Mouse (Mus musculus) MEL-GATA-1-ER (cell line): ENCODE measurements at regions not wholly inside any gene's neighbourhood (a gene's known extent, or its start where the extent isn't known, plus 50 kb on each side); places are given as distances from the start of the nearest gene placed in this dataset.

ENCODE experiments used
- DNase-seq: peaks from one replicate; pipeline ENCODE4 v3.0.0-alpha.2; 2012; ENCODE audit warnings: low read depth; ENCODE audit errors: extremely low read depth

DNA sequence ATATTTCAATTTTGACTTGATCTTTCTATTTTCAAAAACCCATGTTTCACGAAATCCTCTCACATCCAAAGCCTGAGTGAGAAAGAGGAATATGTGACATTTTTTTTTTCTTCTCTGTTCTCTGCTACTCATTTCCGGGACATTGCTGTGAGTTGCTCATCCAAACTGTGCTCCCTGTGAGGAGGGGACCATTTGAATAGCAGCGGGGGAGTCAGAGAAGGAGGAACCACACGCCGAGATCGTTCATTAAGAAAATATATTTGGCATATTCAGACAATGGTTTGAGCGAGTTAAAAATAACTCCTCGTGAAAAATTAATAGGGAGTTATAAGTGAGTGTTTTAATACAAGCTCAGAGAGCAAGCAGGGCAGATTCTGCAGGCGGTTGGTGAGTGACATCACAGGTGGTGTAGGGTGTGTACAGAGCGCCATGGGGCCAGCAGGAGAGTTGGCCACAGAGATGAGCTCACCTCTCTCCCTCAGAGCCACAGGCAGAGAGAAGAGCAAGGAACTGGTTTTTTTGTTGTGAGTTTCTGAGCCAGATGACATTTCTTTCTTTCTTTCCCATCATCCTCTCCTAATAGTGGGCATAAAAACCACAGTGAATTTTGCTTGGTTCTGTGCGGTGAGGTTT lies 54.4 kb upstream of the Calcoco1 start:
- no peak for DNase-seq

DNA sequence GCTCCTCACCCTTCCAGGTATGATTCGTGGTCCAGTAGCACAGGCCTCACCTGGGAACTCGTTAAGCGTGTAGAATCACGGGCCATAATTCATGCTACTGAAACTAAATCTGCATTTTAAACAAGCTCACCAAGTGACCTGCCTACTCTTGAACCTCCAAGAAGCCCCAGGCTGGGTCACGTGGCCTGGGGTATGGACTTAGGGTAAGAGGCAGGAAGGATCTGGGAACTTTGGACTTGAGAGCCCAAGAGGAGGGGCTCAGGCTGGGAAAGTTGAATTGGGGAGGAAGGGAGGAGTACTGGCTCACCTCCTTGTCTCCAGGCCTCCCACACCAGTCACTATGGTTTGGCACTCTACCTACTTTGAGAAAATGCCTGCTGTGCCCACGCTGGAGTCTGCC lies 58.6 kb upstream of the Calcoco1 start:
- no peak for DNase-seq

DNA sequence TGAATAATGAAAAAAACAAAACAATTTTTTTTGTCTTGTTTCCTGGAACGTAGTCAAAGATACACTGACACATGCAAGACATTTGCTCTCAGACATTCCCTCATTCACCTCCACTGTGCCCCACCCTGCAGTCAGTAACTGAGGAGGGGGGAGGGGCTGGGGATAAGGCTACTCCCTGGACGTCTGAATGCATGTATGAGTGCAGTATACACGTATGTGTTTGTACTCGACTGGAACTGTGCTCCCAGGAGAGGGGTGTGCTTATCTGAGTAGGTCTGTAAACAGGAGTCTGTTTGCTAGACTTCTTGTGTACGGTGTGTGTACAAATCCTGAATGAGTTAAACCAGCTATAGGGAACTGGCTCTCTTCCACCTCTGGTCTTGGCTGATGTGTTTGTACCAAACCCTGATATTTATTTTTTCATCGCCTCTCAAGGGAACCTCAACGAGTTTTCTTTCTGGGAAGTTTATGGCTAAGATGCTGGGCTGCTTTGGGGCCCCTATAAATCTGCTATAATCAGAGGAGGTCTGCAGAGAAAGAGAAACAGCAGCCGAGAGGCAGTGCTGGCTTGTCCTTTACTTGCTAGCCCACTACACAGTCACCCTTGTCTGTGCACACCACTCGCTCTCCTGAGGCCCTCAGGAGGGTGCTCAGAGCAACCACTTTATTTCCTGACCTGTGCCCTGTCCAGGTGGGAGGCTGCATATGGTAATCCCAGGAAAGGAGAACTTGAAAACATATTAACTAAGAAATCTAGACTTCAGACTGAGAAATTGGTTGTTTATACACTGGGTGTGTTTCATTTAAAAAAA lies 61.2 kb upstream of the Calcoco1 start:
- DNase-seq = no peak

DNA sequence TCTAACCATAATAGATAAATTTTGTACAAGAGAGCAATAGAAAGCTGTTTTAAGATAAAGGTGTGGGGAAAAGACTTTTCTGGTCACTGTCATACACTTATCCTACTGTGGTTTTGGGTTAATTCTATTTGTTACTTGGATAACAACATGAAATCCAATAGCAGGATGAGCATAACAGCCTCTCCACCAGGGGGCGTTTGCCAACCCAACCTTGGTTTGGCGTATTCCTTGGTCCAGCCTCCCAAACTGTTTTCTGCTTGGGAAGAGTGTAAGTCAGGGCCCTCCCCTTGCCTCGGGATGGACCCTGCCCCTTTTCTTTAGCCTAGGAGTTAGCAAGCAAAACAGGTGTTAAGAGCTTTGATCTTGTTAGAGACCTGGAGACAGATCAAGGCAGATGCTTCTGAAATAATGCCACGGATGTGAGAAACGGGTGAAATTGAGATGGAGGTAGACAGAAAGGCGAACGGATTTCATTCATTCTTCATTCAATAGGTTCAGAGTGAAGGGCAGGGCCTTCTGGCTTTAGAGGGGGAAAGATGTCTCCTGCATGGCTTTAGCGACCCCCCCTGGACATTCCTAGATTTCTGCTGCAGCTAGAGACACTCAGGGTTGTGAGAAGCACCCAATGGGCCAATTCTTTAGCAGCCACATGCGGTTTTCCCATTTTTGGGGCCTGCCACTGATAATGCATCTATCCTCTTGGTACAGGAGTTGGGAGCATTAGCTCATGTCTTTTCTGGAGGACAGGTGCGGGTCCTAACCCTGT lies 63.3 kb upstream of the Calcoco1 start:
- peak; percentile 54 for DNase-seq

DNA sequence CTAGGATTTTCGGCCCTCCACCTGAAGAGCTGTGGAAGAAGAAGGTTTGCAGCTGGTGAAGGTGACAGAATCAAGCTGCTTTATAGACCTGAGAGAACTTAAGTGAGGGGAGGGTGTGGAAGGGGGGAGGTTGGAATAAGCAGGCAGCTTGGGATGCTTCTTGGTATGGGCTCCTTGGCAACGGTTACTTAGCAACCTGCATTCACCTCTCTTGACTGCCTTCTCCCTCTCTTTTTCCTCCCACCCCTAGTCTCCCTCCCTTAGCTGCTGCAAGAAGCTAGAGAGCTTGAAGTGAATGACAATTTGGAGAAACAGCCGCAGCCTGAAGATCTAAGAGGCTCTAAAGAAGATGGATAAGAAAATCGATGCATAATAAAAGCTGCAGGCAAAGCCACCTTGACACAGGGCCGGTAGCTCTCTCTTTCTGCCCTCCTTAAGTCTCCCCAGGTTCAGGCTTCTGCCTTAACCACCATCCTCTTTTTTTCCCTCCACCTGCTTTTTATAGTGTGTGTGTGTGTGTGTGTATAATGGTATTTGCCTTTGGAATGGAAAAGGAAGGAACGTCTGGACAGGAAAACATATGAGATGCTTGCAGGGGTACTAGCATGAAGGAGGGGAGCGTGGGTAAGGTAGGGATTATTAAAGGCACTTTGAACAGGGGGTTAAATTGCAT lies 67.0 kb upstream of the Calcoco1 start:
- no peak for DNase-seq

DNA sequence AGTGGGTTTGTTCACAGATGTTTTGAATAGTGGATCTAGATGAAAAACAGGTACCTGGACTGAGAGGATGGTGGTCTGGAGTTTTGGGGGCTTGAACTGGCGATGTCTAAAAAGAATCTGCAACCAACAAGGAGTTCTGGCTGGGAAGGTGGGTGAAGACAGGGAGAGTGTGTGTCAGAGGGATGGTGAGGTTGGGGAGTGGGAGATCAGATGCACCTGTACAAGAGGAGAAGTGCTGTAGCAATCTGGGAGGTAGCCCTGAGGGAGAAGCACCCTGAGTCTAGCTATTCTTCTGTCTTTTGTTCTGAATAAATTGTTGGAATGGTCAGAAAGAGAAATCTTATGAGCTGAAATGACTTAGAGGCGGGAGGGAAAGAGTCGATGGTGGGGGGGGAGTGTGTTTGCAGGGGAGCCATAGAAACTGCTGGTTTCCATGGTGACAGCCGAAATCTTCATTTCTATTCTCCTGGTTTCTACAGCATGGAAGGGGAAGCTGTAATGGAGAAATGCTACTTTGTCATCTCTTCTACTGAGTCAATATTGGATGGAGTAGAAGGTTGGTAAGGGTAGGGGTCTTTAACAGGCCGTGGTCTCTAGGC lies 75.1 kb upstream of the Calcoco1 start:
- DNase-seq = no peak

DNA sequence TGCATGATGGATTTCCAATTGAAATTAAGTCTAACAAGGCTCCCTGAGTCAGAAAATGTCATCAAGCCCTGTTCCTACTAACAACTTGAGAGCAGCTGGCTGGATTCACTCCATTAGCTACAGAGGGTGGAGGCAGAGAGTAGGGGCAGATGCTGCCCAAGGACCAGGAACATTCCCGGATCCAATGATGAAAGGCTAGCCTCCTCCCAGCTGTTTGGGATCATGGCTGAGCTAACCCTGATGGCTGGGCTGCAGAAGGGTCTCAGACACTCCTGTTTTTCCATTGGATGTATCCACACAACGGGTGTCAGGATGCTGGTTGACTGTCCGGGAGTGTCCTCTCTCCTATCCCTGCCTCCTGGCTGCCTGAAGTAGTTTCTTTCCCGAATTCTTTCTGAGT lies 78.1 kb upstream of the Calcoco1 start:
- no peak for DNase-seq

DNA sequence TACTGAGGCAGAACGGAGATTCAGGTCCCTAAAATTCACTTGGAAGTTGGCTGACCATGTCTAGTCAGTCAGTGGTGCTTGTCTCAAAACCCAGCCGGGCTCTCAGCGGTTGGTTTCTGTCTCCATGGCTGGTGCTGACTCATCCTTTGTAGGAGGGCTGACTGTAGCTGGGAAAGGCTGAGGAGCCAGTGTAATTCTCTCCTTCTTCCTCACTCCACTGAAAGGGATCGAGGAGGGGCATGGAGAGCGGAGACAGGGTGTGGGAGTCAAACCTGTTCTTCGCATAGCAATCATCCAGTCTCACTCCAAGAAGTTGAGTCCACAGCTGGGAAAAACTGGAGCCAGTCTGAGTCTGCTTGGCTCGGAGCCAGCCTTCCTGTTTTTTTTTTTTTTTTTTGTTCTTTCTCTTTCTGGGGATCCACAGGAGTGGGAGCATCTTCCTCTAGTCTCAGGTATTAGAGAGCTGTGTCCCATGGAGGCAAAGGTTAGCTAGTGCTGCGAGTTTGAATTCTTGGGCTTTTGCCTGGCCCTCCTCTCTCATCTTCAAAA lies 80.4 kb upstream of the Calcoco1 start:
- DNase-seq = no peak

DNA sequence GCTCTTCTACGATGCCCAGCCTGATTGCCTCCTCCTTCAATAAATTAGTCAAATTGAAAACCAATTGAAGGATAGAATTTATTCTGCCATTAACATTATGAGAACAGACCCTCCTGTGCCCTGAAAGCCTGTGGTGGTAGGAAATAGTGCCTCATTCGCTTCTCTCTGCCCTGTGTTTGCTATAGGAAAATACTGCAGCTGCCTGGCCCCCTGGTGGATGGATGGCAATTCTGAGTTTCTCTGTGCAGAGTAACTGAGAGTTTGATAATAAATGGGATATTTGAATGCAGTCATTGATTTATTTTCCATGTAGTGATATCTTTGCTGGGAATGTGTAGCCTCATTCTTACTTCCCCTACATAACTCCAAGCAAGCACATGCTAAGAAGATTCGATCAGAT lies 85.4 kb upstream of the Calcoco1 start:
- DNase-seq = no peak

DNA sequence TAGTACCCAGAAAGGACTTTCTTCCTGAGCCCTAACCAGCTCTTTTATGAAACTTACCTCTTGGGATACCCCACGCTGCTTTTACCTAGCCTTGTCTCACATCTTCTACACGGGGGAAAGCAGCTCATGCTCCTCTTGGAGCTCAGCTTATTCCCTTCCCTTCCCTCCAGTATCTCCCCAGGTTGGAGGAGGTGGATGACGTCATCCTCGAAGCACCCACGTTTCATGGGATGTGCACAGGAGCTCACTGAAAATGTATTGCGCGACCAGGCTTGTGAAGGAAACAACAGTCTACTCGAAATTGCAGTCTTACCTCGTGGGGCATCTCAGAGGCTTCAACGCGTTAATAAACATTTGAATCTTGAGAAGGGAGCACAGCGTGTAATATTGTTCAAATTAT lies 97.2 kb upstream of the Calcoco1 start:
- DNase-seq = no peak

DNA sequence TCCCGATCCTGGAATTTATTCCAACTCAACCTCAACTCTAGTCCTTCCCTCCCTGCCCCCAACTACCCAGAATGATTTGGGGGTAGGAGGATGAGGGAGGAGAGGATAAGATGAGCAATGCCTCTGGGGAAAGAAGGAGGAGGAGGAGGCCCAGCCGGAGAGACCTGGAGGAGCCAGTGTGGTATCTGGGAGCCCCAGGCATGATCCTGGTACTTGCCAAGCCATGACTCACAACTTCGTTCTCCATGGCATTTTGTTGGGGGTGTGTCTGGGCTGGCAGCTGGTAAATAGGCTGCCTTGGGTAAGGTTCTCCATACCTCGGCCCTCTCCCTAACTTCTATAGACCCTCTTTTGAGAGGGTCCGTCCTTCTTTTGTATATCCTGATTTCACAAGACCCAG lies 81.2 kb upstream of the Hoxc13 start:
- no peak for DNase-seq

DNA sequence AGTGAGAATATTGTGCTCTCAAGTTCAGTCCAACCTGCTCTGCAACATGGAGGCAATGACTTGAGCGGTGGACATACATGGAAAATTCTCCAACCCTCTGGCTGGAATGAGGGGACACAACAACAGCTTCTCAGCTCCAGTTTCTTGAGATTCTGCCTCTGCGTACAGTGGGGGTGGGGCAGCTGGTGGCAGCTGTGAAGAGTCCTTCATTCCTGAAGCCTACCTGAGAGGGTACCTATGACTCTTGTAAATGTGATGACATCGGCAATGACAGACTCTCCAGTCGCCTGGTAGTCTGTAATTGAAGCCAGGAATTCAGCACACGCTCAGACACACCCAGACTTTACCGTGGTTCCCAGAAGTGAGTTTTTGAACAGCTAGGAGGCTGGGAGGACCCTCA lies 58.5 kb upstream of the Hoxc13 start:
- DNase-seq = no peak

DNA sequence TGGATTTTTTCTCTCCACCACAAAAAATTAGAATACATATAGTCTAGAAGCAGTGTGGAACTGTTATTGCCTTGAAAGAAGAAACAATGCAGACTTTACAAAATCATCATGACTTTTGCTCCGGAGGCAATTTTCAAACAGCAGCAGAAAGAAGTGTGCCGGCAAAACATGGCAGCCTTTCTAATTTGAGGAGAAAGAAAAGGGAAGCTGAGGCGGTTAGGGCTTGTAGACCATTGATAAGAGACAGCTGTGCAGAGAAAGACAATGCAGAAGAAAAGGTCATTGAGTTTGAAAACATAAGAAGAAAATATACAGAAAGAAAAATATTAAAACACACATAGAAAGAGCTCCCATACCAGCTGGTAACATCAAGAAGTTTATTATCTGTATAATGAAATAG lies 54.1 kb upstream of the Hoxc13 start:
- peak; percentile 85 for DNase-seq
